Mouse (Mus musculus): ENCODE results near the gene Spats2.

Spats2 gene

DNA sequence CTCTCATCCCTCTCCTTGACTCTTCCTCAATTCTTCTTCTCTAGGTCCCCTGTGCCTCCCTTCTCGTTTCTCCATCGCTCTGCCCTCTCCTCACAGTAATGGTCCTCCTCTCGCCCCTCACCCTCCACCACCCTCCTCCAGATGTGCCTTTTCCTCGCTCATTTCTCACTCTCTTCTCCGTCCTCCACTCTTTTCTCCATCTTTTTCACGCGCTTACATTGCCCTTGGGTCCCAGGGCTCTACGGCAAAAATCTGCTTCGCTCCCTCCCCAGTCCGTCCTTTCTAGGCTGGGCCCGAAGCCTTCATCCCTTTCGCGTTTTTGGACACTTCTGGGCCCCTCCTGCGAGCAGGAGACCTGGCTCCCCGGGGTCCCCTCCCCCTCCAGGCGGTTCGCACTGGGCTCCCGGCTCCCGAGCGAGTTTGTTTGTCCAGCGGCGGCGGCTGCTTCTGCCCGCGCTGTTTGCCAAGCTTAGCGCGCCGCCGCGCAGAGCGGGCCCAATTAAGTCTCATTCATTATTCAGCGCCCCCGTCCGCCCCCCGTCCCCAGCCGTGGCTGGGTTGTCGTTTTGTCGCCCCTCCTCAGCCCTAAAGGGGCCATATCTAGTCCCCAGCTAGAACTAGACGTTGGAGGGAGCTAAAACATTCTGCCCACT is 27.8 kb upstream of the Spats2 start:
- DNase-seq (ENCODE audit: low spot score in 2 of 2) = no peak

DNA sequence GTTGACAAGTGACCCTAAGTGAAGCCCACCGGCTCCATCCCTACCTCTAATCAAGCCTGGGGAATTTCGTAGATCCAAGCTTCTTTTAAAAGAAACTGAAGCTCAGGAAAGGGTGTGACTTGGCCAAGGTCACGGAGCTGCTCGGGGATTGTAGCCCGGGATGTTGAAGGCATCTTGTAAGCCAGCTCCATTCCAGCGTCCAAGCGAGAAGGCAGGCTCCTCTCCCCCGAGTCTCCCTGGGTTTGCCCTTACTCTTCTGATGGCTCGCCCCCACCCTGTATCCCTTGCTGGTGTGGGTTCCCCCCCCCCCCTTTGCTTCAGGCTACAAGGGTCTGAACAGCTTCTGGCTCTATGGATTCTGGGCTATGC is 27.2 kb upstream of the Spats2 start:
- no peak for DNase-seq (ENCODE audit: low spot score in 2 of 2)

DNA sequence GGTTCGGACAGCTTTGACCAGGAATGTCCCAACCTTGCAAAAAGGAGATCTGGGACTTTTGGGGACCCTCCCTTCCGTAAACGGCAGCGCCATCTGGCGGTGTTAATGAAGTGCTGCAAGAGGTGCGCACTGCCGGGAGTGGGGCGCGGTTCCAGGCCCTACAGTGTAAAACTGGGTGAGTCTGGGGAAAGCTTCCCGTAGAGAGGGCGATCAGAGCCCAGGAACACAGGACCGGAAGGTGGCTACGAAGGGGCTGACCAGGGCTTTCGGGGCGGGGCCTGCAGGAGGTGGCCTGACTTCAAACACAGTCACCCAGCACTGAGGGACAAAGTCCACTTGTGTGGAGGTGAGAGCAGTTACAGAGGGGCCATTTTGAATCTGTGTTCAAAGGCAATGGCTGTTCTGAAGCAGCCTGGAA is 26.6 kb upstream of the Spats2 start:
- no peak for DNase-seq (ENCODE audit: low spot score in 2 of 2)

DNA sequence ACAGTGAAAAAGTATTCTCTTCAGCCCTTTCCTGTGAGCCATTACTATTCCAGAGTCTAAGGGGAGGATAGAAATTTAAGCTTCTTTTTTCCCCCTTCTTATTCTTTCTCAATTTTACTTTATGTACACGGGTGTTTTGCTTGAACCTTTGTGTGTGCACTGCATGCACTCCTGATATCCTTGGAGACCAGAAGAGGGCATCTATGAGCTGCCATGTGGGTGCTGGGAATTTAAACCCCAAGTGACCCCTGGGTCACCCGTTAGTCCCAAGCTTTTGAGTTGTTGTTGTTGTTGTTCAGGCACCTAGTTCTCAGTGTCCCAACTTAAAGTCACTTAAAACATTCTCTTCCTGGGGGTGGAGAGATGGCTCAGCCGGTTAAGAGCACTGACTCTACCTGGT is 25.7 kb upstream of the Spats2 start:
- DNase-seq (ENCODE audit: low spot score in 2 of 2) = no peak

DNA sequence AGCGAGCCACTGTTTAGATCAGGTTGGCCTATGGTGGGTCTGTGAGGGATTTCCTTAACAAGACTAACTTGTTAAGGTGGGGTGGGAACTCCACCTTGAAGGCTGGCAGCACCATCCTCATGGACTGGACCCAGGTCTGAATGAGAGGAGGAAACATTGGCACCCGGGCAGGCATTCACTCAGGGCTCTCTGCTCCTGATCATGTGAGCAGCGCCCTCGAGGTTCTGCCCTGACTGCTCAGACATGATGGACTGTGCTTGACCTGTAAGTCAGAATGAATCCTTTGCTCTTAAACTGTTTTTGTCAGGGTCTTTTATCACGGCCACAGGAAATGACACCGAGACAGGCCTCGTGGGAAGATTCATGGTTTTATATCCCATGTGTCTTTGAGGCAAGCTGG is 20.5 kb upstream of the Spats2 start:
- no peak for DNase-seq (ENCODE audit: low spot score in 2 of 2)

DNA sequence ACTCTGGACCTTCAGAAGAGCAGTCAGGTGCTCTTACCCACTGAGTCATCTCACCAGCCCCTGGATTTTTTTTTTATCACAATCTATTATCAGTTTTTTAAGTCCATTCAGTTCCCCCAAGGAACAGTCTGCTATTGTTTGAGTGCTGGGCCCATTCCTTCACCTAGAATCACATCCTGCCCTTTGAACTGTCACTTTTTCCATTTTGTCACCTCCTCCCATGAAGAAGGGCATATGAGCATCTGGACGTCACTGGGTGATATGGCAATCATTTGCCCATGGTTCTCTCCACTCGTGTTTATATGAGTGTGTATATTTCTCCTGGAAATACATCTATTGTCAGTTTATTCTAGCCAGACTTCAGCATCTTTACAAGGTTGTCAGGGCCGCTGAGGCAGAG is 17.9 kb upstream of the Spats2 start:
- DNase-seq (ENCODE audit: low spot score in 2 of 2) = no peak

DNA sequence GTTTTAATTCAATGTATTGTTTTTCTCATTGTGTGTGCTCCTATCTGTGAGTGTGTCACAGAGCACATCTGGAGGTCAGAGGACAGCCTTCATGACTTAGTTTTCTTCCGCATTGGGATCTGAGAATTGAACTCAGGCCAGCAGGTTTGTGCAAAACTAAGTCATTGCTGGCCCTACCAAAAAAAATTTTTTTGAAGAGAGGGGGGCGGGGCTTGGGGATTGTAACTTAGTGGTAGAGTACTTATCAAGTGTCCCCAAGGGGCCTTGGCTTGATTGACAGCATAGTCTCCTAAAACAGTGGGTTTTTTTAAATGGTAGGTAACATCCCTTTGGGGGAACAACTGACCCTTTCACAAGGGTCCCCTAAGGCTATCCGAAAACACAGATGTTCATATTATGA is 14.6 kb upstream of the Spats2 start:
- no peak for DNase-seq (ENCODE audit: low spot score in 2 of 2)

DNA sequence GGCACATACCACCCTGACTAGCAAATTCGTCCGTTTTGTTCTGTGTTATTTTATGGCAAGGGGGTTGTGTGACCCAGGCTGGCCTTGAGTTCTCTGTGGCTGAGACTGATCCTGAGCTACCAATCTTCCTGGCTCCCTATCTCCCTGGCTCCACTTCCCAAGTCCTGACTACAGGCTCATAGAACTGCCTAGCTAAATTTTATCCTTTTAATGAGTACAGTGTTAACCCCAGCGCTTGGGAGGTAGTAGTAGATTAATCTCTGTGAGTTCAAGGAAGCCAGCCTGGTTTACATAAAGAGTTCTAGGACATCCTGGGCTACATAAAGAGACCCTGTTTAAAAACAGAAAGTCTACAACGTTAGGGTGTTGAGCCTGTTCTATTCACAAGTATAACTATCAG is 13.9 kb upstream of the Spats2 start:
- no peak for DNase-seq (ENCODE audit: low spot score in 2 of 2)

DNA sequence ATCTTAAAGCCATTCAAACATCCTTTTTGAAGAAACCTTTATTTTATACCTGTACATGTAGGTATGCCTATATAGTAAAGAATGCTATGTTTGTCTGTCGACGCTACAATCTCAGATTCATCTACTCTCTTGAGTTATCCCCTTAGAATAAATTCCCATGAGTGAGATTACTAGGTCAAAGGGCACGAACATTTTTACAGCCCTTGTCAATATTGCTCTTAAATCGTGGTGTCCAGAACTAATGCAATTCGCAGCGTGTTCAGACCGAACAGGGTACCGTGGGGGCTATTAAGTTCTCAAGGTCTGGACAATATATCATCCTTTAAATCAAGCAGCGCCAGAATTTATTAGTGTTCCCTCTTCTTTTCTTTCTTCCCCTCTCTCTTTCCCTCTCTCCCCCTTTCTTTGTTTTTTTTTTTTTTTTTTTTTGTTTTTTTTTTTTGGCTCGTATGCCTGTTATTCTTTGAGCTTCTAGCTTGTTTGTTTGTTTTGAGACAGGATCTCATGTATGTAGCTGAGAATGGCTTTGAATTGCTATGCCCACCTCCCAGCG is 12.8 kb upstream of the Spats2 start:
- DNase-seq (ENCODE audit: low spot score in 2 of 2) = no peak

DNA sequence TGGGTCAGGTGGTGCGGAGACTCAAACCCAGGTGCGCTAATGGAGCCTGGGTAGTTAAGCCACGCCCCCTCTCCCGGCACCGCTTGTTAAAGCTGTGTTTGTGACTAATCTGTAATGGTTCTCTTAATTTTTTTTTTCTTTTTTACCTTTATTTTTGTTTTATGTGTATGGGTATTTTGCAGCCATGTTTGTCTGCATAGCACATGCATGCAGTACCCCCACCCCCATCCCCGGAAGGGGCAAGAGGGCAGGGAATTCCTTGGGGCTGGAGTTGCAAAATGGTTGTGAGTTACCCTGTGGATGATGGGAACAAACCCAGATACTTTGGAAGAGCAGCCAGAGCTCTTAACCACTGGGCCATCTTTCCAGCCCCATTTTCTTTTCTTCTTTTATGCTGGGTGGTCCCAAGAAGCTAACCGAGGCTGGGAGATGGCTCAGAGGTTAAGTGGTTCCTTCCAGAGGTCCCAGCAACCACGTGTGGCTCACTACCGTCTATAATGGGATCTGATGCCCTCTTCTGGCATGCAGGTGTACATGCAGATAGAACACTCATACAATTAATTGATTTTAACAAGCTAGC is 12.2 kb upstream of the Spats2 start:
- DNase-seq (ENCODE audit: low spot score in 2 of 2) = no peak

DNA sequence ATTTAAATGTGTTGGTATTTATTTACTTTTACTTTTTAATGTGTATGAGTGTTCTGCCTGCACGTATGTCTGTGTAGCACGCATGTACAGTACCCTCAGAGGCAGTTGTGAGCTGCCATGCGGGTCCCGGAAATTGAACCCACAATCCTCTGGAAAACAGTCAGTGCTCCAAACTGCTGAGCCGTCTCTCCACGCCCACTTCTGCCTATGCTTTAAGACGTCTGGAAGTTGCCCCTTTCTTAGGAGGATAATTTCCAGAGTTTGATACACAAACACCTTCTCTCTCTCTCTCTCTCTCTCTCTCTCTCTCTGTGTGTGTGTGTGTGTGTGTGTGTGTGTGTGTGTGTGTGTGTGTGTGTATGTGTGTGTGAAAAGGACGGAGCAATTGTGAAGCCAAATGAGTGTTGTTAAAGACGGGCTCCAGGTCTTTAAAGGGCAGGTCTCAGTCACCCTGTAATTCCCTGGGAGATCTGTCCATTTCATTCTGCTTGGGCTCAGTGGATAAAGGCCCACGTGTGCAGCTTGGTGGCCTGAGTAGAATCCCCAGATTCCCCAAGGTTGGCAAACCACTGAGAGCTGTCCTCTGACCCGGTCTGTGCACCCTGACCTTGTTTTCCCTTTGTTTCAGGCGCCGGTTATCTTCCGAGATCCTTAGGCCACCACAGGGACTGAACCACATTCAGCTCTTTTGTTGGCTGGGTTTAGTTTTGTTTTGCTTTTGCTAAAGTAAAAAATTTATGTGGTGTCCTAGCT is 11.2 kb upstream of the Spats2 start:
- no peak for DNase-seq (ENCODE audit: low spot score in 2 of 2)

DNA sequence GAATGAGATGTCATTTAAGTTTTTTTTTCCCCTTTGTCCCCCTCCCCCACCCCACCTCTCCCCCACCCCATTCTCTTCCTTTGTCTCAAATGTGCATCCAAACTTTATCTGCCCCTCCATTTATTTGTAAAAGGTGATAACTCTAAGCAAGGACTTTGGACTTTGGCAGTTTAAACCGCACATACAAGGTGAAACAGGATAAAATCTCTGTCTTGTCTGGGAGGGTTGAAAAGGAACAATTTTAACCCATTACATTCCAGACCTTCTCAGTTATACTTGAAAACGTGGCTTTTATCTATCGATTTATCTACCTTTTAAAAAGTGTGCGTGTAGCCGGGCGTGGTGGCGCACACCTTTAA is 10.7 kb upstream of the Spats2 start:
- DNase-seq (ENCODE audit: low spot score in 2 of 2) = no peak

DNA sequence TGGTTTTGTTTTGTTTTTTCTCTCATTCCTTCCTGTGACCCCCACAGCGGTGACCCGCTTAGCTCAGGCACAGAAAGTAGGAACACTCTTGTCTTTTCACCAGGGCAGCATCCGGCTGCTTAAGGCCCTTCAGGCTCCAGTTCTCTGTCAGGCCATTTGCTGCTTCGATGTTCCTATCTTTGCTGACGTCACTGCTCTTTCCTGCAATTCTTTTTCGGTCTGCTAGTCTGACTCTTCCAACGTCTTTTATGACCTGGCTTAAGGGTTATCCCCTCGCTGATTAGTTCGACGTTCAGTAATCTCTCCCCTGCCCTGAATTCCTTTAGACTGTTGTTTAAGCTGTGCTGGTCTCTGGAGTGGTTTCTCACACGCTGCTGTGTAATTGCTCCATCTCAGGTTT is 9.2 kb upstream of the Spats2 start:
- DNase-seq (ENCODE audit: low spot score in 2 of 2) = no peak

DNA sequence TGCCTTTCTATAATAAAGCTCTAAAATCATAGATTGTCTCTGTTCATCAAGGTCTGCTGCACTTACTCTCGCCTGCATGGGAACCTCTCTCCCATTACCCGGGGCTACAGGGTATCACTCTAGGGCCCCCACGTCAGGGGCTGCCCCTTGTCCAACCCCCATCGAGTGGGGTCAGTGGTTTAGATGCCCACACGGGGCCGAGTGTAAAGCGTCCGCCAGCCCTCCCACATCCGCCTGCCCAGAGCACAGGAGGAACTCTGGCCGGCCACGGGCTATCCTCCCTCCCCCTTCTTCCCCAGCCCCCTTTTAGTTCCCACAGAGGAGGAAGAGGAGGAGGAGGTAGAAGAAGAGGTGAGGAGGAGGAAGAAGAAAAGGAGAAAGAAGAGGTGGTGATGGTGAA is 4.9 kb upstream of the Spats2 start:
- DNase-seq (ENCODE audit: low spot score in 2 of 2) = no peak

DNA sequence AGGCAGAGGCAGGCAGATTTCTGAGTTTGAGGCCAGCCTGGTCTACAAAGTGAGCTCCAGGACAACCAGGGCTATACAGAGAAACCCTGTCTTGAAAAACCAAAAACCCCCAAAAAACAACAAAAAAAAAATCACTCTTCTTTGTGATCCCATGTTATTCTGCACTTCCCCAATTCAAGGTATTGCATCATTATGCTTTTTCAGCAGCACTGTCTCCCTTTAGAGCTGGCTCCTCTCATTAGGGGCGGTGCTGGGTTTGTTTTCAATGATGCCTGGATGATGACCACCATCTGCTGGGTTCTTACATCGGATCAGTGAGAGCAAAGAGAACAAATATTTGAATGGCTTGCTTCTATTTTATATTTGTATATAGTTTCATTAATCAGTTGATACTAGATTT is 3.1 kb upstream of the Spats2 start:
- no peak for DNase-seq (ENCODE audit: low spot score in 2 of 2)

DNA sequence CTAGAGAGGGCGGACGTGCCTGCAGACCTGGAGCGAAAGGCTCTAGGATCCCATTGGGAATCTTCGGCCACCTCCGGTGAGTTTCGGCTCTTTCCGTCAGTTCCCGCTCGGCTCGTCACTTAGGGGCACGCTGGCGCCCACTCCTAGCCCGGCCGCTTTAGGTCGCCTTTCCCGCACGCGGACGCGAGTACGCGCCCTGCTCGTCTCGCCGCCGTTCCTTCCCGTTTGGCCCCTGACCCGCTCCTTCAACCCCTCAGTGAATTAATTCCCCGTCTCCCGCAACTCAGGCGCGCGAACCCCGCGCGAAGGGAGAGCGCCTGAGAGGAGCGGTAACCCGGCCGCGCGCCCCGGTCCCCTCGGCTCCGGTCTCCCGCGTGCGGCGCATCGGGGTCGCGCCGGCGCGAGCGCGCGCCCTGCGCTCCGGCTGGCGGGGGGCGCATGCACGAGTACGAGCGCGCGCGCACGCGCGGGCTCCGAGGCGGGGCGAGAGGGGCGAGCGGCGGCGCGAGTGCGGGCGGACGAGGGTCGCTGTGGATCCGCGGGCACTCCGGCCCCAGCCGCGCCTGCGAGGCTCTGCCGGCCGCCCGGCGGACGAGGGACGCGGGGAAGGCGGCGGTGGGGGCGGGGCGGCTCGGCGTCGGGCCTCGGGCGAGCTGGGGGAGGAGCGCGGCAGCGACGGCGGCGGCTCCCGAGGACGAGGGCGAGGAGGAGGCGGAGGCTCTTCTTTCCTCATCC is 532 bp downstream of the Spats2 start:
- no peak for DNase-seq (ENCODE audit: low spot score in 2 of 2)

DNA sequence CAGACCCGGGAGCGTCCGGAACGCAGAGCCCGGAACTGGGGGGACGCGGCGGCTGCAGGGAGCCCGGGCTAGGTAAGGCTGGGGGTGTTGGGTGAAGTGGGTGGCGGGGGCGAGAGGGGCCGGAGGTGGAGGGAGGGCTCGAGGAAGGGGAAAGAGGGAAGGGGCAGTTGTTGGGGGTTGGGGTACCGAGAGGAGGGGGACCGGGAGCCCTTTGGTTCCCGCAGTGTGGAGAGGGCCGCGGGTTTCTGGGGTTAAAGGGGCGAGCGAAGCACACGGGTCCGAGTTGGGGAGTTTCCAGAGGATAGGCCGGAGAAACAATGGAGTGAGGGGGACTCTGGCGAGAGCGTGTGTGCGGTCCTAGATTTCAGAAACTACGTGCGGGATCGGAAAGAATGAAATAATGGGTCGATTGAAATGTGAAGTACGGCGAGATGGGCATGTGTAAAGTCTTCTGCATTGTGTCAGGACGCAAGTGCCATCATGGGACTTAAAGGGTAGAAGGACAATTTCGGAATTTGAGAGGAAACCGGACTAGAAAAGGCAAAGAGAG is 1.2 kb downstream of the Spats2 start:
- no peak for DNase-seq (ENCODE audit: low spot score in 2 of 2)

DNA sequence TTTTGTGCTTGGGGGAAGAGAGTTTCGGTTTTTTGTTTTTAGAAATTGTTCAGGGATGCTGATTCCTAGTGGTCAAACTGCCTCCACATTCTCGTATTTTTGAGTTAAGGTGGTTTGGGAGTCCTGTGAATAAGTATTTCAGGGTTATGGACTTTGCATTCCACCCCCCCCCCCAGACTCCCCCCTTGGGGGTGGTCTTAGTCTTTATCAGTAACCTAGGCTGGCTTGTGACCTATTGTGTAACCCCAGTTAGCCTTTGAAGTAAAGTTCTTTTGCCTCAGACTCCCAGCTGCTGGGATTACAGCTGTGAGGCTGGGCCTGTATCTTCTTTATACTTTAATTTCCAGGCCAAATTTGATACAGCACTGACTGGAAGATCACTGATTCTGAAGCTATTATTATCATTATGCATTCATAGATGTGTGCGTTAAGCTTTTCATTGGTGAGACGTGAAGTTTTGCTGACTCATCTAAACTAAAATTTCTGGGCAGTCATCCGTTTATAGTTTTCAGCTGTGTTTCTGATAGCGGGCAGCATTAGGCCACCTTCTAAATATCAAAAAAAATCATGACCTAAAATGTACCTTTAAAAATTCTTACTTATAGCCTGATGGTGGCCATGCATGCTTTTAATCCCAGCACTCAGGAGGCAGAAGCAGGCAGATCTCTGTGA is 2.3 kb downstream of the Spats2 start:
- no peak for DNase-seq (ENCODE audit: low spot score in 2 of 2)

DNA sequence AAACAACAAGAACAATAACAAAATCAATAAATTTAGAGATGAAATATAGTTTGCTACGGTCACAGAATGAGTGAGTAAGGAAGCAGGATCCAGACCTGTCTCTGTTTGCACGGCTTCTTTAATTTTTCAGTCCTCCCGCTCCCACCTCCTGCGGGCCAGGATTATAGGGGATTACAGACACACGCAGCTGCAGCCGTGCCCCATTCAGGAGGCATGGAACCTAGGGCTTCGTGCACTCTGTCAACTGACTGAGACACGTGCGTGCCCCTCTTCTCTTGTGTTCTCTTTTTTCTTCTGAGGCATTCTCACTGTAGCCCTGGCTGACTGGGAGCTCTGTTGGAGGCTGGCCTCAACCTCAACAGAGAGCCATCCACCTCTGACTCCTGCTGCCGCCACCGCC is 3.7 kb downstream of the Spats2 start:
- DNase-seq (ENCODE audit: low spot score in 2 of 2) = no peak

DNA sequence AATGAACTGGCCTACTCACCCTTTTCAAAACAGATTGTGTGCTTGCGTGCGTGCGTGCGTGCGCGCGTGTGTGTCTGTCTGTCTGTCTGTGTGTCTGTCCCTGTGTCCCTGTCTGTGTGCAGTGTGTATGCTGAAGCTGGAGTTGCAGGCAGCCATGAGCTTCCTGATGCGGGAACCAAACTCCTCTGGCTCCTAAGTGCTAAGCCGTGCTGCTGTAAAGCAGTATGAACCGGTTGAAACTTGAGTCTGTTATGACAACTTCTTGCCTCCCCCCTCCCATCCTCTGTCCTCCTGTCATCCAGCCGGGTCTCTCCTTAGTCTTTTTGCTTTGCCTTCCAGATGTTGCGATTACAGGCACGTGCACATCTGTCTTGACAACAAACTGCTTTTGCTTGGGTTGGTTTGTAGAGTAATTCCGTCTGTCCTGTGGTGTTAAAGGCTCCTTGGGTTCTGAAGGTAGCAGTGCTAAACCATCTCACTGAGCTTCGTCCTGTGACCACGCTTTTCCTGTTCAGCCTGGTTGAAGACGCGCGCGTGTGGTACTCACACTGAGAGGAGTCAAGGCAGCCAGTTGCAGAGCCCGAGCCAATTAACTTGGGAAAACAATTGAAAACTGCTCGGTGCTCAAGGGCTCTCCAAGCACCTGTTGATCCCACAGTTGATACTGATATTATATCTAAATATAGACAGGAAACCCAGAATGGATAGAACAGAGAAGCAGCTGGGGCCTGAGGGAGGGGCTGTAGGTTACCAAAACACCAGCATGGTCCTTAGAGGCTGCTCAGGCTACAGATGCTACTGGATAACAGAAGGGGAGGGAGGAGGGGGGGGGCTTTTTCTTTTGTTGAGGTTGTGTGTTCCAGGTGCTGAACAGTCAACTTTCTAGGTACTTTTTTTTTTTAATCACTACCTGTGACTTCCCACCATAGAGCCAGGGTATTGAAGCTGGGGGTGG is 4.5 kb downstream of the Spats2 start:
- no peak for DNase-seq (ENCODE audit: low spot score in 2 of 2)

DNA sequence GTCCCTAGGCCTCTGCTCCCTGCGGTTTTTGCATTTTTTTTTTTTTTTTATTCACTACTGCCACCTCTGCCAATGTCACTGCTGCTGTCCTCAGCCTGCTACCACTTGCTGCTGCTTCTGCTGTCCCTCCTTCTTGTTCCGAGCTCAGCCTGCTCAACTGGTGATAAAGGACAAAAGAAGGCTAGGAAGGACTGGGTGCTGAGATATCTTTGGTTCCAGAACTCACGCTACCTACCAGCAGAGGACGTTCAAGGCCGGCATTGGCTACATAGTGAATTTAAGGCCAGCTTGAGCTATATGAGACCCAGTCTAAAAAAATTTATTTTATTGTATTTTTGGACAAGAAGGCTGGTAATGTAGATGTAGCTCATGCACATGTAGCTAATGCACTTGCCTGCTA is 12.7 kb downstream of the Spats2 start:
- DNase-seq (ENCODE audit: low spot score in 2 of 2) = no peak

All from natural killer cell, adult 2 months (primary cell).